Mouse (Mus musculus) spleen, adult 12 weeks (tissue): ENCODE results near the gene Fat1.

Experiments
- DNase-seq: peaks from one replicate; pipeline ENCODE4 v3.0.0; 2022; ENCODE audit warnings: low spot score

The Fat1 gene

GRCm38 (mm10) chr8:44961492-44961891 lies 26.2 kb downstream of the Fat1 start:
- no peak for DNase-seq

DNA sequence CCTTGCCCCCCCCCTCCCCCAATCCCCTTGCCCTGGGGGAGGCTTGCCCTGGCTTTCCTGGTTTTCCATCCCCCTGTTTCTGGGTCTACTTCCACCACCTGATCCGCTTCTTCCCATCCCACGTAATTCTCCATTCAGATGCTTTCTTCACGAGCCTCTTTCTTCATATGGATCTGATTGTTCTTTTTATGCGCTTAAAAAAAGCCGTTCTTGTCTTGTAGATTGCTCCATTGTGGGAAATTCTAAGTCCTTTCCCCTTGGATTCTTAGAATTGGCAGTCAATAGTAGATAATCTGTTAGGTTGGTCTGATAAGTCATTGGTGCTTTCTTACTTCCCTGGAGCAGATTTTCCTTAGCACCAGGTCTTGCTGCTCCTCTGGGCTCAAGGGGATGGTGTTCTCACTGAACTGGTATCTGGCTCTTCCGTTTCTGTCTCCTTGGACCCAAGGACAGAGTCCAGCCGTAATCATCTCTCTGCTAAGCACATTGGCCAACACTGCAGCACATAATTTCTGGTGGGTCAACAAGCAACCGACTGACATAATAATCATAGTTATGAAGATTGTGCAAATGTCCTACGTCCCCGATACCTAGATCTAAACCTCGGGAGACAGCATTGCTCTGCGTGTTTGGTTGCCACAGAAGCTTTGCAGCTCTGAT lies 27.5 kb downstream of the Fat1 start:
- no peak for DNase-seq

- DNase-seq, result no peak
Observed at GRCm38 (mm10) chr8:44967521-44968039, 32.3 kb downstream of the Fat1 start.

GRCm38 (mm10) chr8:44970093-44970492 lies 34.8 kb downstream of the Fat1 start:
- no peak for DNase-seq

- no peak for DNase-seq
Observed at GRCm38 (mm10) chr8:44971346-44971745, 36.1 kb downstream of the Fat1 start.

GRCm38 (mm10) chr8:44971964-44972363 lies 36.7 kb downstream of the Fat1 start:
- no peak for DNase-seq

- DNase-seq, result no peak
Observed at GRCm38 (mm10) chr8:44975113-44975512, 39.9 kb downstream of the Fat1 start.

GRCm38 (mm10) chr8:44975654-44976053 lies 40.4 kb downstream of the Fat1 start:
- DNase-seq, result no peak

DNA sequence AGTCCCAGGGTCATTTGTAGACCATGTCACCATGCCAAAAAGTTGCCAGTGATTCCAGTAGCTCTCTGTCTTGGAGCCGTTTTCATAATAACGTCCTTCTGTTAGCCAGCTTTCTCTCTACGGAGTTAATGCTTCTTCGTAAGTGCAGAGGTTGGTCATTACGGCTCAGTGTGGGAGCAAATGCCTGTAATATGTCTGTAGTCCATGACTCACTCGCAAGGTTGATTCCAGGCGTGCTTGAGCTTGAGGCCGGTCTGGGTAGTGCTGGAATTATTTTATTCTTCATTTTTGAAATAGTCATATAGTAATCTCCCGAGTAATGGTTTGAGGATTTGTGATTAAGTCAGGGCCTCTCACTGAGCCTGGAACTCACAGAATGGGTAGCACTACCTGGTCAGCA lies 43.4 kb downstream of the Fat1 start:
- no peak for DNase-seq

- no peak for DNase-seq
Observed at GRCm38 (mm10) chr8:44979245-44979644, 44.0 kb downstream of the Fat1 start.

DNA sequence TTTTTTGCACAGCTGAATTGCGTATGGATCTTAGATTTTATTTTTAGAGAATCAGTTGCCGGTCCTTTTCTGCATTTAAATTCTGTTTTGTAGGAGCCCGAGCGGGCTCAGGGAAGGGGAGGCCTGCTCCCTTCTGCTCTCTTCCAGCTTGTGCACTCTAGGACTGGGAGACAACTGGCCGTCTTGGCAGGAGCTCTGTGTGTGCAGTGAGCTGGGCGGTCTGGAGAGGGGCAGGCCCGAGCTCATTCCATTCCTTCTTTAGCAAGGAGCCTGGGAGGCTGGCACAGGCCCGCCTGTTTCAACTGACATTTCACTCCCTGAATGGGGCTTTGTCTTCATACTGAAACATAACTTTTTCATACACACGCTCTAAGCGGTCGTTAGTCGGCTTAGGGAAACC lies 44.8 kb downstream of the Fat1 start:
- no peak for DNase-seq

DNA sequence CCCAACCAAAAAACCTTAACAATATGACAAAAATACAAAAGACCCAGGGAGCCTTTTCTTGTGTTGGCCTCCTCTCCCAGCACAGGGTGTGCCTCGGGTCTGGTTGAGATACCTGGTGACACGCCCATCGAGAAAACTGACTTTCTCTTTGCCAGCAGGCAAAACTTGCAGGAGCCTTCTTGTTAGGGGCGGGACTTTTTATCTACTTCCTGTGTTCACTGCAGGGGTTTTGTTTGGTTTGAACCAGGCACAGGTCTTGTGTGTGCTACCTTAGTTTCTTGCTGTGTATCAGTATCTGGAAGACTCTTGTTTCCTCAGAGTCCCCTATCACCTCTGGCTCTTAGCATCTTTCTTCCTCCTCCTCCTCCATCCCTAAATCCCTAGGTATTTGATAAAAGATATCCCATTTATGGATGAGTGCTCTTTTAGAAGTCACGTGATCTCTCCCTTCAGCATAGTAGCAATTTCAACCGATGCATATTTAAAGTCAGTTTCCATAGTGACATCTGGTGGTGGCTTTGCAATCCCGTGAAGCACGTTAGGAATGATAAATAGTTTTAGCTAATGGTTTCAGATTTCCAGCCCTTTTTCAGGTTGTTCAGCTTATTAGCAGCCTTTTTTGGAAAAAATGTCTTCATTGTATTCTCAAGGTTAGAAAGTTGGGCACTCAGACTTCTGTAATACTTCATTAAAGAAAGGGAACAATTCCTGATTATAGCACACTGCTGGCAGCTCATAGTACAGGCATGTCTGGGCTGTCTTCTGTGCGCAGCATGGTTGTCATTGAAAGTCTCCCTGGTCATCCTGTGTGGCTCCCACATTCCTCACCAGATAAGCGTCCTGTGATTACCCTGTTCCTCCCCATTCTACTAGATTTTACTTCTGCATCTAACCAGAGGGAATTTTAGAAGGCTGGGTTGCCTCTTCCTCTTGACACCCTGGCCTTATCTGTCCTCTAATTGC lies 50.4 kb downstream of the Fat1 start:
- DNase-seq, result no peak

GRCm38 (mm10) chr8:44991700-44992487 lies 56.6 kb downstream of the Fat1 start:
- no peak for DNase-seq

GRCm38 (mm10) chr8:44992664-44993063 lies 57.4 kb downstream of the Fat1 start:
- DNase-seq, result no peak

DNA sequence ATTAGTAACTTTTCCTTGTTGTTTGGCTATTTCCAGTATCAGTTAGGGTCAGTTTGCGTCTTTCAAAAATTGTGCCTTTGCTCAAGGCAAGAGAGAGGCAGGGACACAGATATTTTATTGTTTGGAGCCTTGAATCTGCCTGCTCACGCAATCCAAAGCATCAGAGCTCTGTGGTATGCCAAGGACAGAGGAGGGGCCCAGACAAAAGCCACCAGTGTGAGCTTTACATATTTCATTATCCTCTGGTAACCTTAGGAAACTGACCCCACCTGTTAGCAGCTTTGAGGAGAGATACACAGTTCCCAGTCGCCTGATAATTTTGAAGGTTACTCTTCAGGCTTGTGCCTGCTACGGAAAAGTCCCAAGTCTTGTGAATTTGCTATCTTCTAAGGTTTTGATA lies 58.1 kb downstream of the Fat1 start:
- DNase-seq, result no peak

DNA sequence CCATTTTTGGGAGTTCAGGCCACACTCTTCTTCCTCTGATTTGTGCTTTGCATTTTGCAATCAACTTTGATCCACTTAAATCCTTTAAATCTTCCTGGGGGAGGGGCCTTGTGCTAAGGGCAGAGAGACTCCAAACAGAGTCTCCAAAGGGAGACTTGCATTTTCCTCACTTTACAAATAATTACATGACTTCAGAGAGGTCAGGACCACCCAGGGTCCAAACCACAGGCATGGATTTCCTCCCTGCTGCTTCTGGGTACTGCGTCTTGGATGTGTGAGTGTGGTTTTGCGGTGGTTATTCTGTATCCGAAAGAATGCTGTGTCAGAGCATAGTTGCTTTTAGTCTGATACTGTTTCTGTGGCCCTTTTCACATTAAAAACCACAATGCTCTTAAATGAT lies 61.2 kb downstream of the Fat1 start:
- no peak for DNase-seq

DNA sequence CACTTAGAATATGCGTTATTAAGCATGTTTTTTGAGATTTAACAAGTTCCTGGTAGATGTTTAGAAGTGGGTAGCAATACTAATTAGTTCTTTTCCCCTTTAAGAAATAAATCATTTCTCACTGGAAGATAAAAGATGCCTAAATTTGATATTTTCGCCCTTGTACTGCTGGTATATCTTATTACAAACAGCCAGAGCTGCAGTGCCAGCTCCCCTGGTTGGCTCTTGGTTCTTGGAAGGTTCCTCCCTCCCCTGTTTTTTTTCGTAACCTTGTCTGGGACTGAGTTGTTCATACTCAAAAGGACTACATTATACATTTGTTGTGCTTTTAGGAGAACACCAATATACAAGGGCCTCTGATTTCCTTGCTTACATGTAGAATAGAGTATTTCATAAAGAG lies 62.1 kb downstream of the Fat1 start:
- no peak for DNase-seq

- DNase-seq, result no peak
Observed at GRCm38 (mm10) chr8:44997829-44998228, 62.6 kb downstream of the Fat1 start.

DNA sequence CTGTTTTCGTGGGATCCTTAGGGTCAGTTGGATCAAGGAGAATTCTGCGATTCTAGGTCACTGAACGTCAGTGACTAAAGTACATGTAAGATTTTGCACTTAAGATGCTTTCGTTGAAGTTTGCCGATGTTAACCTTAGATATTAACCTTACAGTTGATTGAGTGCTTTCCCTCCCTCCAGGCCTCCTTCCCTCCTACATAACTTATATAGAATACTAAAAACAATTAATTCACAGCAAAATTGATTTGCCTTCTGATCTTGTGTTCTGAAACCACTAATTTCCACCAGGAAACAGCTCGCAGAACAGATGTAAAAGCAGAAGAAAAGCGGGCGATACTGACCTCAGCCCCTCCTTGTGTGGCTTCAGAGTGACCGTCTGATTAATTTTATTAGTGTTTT lies 63.0 kb downstream of the Fat1 start:
- DNase-seq, result no peak

DNA sequence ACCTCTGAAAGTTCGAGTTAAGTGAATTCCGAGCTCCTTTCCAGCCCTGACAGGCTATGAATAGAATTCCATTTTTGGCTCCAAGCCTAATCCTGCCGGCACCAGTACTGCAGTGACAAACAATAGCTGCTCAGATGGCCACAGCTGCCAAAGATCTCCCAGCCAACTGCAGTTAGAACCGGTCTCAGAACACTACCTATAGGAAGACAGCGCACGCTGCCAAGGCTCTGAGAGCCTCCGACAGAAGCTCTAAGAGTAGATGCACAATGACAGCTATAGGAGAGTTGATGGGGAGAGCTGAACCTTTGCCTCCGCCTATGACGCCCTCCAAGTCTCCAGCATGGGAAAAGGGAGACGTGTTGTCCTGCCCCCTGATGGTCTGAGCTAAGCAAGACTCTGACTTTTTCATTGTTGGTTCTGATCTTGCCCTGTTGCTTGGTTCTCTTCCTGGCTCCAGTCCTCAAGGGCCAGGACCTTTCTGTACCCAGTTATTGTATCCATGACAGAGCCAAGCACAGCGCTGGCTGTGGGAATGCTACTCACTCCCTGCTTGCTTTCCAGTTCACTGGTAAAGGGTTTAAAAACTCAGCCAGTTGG lies 63.5 kb downstream of the Fat1 start:
- DNase-seq, result no peak

DNA sequence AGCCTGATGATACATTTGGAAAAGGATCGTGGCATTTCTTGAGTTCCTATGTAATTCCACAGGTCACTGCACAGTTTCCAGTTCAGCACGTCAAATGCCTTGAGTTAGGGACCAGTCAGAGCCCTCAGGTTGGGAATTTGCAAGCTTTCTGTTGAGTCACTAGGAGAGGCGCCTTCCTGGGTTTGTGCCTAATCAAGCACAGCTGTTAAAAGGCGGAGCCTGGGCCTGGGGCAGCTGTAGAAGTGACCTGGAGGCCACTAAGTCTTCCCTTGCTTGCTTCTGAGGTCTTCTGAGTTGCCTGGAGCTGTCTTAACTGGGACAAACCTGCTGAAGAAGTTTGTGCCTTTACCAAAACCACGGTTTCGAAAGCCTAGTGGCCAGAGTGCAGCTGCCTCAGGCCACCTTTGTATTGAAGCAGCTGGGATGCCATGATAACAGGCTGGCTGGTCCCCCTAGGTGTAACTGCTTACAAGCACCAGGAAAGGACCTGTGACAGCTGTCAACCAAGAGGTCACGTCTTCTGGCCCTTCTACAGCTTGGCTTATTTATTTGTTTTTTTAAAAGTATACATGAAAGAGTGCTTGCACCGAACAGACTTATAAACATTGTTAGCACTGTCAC lies 66.4 kb downstream of the Fat1 start:
- DNase-seq, result no peak

DNA sequence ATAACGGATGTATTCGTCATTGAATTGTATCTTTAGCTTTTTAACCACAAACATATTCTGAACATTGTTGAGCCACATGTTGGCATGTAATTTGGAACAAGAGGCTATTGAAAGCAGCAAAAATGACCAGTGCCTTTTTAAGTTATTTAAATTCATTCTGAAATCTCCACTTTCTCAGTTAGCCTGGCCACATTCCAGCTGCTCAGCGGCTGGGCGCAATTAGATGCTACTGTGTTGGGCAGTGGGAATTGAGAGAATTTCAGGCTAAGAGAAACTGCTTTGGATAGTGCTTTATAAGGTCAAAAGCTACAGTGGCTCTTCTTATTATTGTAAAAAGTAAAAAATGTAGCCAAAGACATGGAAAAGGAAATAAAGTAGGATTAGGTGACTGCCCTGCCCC lies 67.4 kb downstream of the Fat1 start:
- no peak for DNase-seq
